In genomic region chr1:168283841-168284565, GRCm38 (mm10) we compare ENCODE assay signal across 9 mouse cellular contexts.
DNase-seq lines count a peak whose midpoint lies in the region; ATAC-seq lines count a peak whose summit lies in the region.
"Had no signal": no experiment of that assay in that cellular context is flagged by ENCODE, and none has a peak within 500 bp of the region (broad histone marks: within the 10 kb centered on the region; RNA-seq: fewer than 3 reads in every experiment).

No protein-coding gene starts in this region.

- no peak for ATAC-seq in heart, embryonic 11.5 days (replicated peaks; ENCODE audit: insufficient number of reproducible peaks, low FRiP score, low TSS enrichment)
- ATAC-seq in megakaryocyte progenitor cell, adult 5-6 weeks (replicated peaks; ENCODE audit: poor library complexity): 0 out of 2 replicates have a peak, but pooled peaks have one; percentile 13
- no peak for ATAC-seq in erythroblast, adult 5-6 weeks (replicated peaks; ENCODE audit: low FRiP score, poor library complexity, severe bottlenecking)
- ATAC-seq: inflammation-experienced regulatory T-cells, adult 6 months had no signal

- no peak for DNase-seq in heart, postnatal 14 days
- peak; percentile 35 for DNase-seq in 3T3-L1 (ENCODE audit: low read depth, low spot score)
- no peak for DNase-seq in forebrain, embryonic 10.5 days (ENCODE audit: extremely low spot score, low spot score)
- DNase-seq in adrenal gland, adult 8-10 months: no peak
- DNase-seq in frontal cortex, postnatal 10 days (ENCODE audit: low spot score in 2 of 2): no peak

- H3K4me2 ChIP-seq in heart, embryonic 11.5 days: no peak overlapping the region

- H3K9ac ChIP-seq in heart, embryonic 11.5 days (ENCODE audit: low read depth, low read length): 0 out of 2 replicates have a peak overlapping the region, but pooled peaks have one; percentile 22

- H3K9me3 ChIP-seq in heart, embryonic 11.5 days (replicated peaks; ENCODE audit: control insufficient read depth, low read length): no peaks in the 10 kb centered on the region
- no peaks in the 10 kb centered on the region for H3K9me3 ChIP-seq in forebrain, embryonic 10.5 days

- H3K4me1 ChIP-seq in heart, embryonic 11.5 days (ENCODE audit: control insufficient read depth, insufficient read depth, low read length): peaks cover 58% of the 10 kb centered on the region
- peaks cover 76% of the 10 kb centered on the region for H3K4me1 ChIP-seq in forebrain, embryonic 10.5 days

- no peak overlapping the region for H3K4me3 ChIP-seq in heart, embryonic 11.5 days (ENCODE audit: low read depth, low read length)
- no peak overlapping the region for H3K4me3 ChIP-seq in forebrain, embryonic 10.5 days

- intact Hi-C loops in heart, postnatal 14 days (cut with DNase I): loop anchor here (5.0 kb wide), 1 partner anchor 67 kb away; no protein-coding TSS in a partner anchor

- H3K36me3 ChIP-seq in heart, embryonic 11.5 days (ENCODE audit: control insufficient read depth, insufficient read depth, low read length): no peaks in the 10 kb centered on the region
- H3K36me3 ChIP-seq in forebrain, embryonic 10.5 days (replicated peaks): 0 out of 2 replicates have a peak, but pooled peaks cover 2% of the 10 kb centered on the region

- 0 out of 2 replicates have a peak overlapping the region, but pooled peaks have one; percentile 16 for H3K27ac ChIP-seq in heart, embryonic 11.5 days (ENCODE audit: low read depth, low read length)
- peak overlapping the region; percentile 51 for H3K27ac ChIP-seq in forebrain, embryonic 10.5 days

- H3K27me3 ChIP-seq in heart, embryonic 11.5 days (ENCODE audit: control insufficient read depth, insufficient read depth, low read length): no peaks in the 10 kb centered on the region
- no peaks in the 10 kb centered on the region for H3K27me3 ChIP-seq in forebrain, embryonic 10.5 days (ENCODE audit: poor library complexity, severe bottlenecking)

- 57% methylated on average over 15 of the region's 15 CpGs for whole genome bisulfite sequencing in heart, embryonic 11.5 days (ENCODE audit: insufficient replicate concordance)
- WGBS in forebrain, embryonic 10.5 days: 58% methylated on average over 15 of the region's 15 CpGs
